ENCODE assay signal across 24 mouse cellular contexts in genomic region chr3:58693331-58693730, GRCm38 (mm10). TPM values are rescaled to one million over a fixed set of nuclear protein-coding genes. Genes with fewer than 3 reads are reported as not detected.
"Had no signal": no experiment of that assay in that cellular context is flagged by ENCODE, and none has a peak within 500 bp of the region (broad histone marks: within the 10 kb centered on the region; RNA-seq: fewer than 3 reads in every experiment).

No protein-coding gene starts in this region.

- H3K36me3 ChIP-seq: liver, embryonic 13.5 days; liver, embryonic 15.5 days; lung, embryonic 15.5 days; midbrain, embryonic 13.5 days; midbrain, embryonic 15.5 days; neural tube, embryonic 12.5 days had no signal

- H3K27ac ChIP-seq: liver, embryonic 13.5 days; liver, embryonic 15.5 days; lung, embryonic 15.5 days; midbrain, embryonic 13.5 days; neural tube, embryonic 12.5 days had no signal

- ATAC-seq: liver, postnatal 0 days; lung, postnatal 0 days had no signal

- H3K27me3 ChIP-seq: lung, embryonic 15.5 days; neural tube, embryonic 12.5 days had no signal

- H3K9me3 ChIP-seq: liver, embryonic 13.5 days; liver, embryonic 15.5 days; lung, embryonic 15.5 days; megakaryocyte, embryonic 14.5 days; midbrain, embryonic 13.5 days; midbrain, embryonic 15.5 days; neural tube, embryonic 12.5 days had no signal

- DNase-seq: liver, embryonic 13.5 days; liver, postnatal 0 days; lung, adult 2 months; lung, postnatal 14 days; lung, postnatal 36 days; retina, postnatal 1 day; right cerebral cortex, adult 18-20 months; right cerebral cortex, postnatal 25 days; right cerebral cortex, postnatal 4 days; spleen, adult 18-20 months; thymus, adult 18-20 months; thymus, postnatal 36 days had no signal

RNA-seq across cellular contexts. Expression of gene Erich6, which starts 56.3 kb away (rescaled TPM):
- total RNA-seq: monocyte, adult 5-6 weeks had no signal
- polyA plus RNA-seq: liver, embryonic 13.5 days; liver, embryonic 15.5 days; liver, postnatal 0 days; lung, embryonic 15.5 days; lung, postnatal 0 days; macrophage; small intestine, adult 2 months; stomach, embryonic 14.5 days; thymus, postnatal 0 days had no signal
